In genomic region chr5:125388358-125389092, GRCm38 (mm10) we compare ENCODE assay signal across 8 mouse cellular contexts. TPM values are rescaled to one million over a fixed set of nuclear protein-coding genes. Genes with fewer than 3 reads are reported as not detected.
DNase-seq lines count a peak whose midpoint lies in the region; ATAC-seq and TF ChIP-seq lines count a peak whose summit lies in the region.

No protein-coding gene starts in this region.

- no peak for DNase-seq in heart, adult 9 months (ENCODE audit: low spot score in 2 of 2)
- peak; percentile 39 for DNase-seq in MEL (ENCODE audit: low read depth, low spot score)
- no peak for DNase-seq in heart, postnatal 0 days (ENCODE audit: low spot score)
- no peak for DNase-seq in midbrain, embryonic 11.5 days (ENCODE audit: low spot score, missing footprints)
- no peak for DNase-seq in frontal cortex, postnatal 14 days (ENCODE audit: low spot score in 2 of 2)
- DNase-seq in yolk sac, embryonic 10.5 days (ENCODE audit: low spot score): no peak
- no peak for DNase-seq in layer of hippocampus, adult 11-12 months (ENCODE audit: low spot score)

- H3K4me3 ChIP-seq in heart, embryonic 11.5 days (ENCODE audit: low read depth, low read length): peak overlapping the region; percentile 99
- peak overlapping the region; percentile 74 to 85 for H3K4me3 ChIP-seq in MEL (ENCODE audit: control insufficient read depth in 1 of 2, insufficient read depth in 1 of 2, low read depth in 2 of 2, low read length in 2 of 2)
- peak overlapping the region; percentile 81 for H3K4me3 ChIP-seq in heart, postnatal 0 days (ENCODE audit: low read depth, low read length)
- peak overlapping the region; percentile 100 for H3K4me3 ChIP-seq in midbrain, embryonic 11.5 days (ENCODE audit: low read depth, low read length)

- TF ChIP-seq EP300 in MEL (IDR thresholded peaks at IDR 0.05; ENCODE audit: low read depth in 1 of 2, low read length in 2 of 2): no peak
- TF ChIP-seq EP300 in heart, postnatal 0 days (IDR thresholded peaks at IDR 0.05; ENCODE audit: low read depth): 0 out of 2 replicates have a peak, but pooled peaks have one; percentile 32

- 22% methylated on average over 13 of the region's 13 CpGs for WGBS in heart, embryonic 11.5 days (ENCODE audit: insufficient replicate concordance)
- WGBS in heart, postnatal 0 days: 8% methylated on average over 13 of the region's 13 CpGs
- 31% methylated on average over 13 of the region's 13 CpGs for WGBS in midbrain, embryonic 11.5 days

- no peak for TF ChIP-seq RAD21 in MEL (IDR thresholded peaks at IDR 0.05; ENCODE audit: low read depth, low read length)

- peak overlapping the region; percentile 99 for H3K4me2 ChIP-seq in heart, embryonic 11.5 days
- H3K4me2 ChIP-seq in heart, postnatal 0 days (ENCODE audit: low read depth, low read length): peak overlapping the region; percentile 73
- peak overlapping the region; percentile 97 for H3K4me2 ChIP-seq in midbrain, embryonic 11.5 days

- H3K4me1 ChIP-seq in heart, embryonic 11.5 days (ENCODE audit: control insufficient read depth, insufficient read depth, low read length): peaks cover 20% of the 10 kb centered on the region
- H3K4me1 ChIP-seq in MEL (ENCODE audit: control insufficient read depth in 1 of 2, insufficient read depth in 2 of 2, low read length in 2 of 2): peaks cover 12 to 27% of the 10 kb centered on the region in 2 experiments
- H3K4me1 ChIP-seq in heart, postnatal 0 days (ENCODE audit: control insufficient read depth, insufficient read depth): peaks cover 20% of the 10 kb centered on the region
- H3K4me1 ChIP-seq in midbrain, embryonic 11.5 days (ENCODE audit: control insufficient read depth, insufficient read depth, low read length): peaks cover 23% of the 10 kb centered on the region

- TF ChIP-seq CTCF in MEL (IDR thresholded peaks at IDR 0.05 in 2 of 3, conservative IDR thresholded peaks at IDR 0.05 in 1 of 3; ENCODE audit: control insufficient read depth in 1 of 3, insufficient read depth in 1 of 3, low read depth in 2 of 3, low read length in 3 of 3, poor library complexity in 1 of 3, severe bottlenecking in 1 of 3): no peak
- TF ChIP-seq CTCF in heart, postnatal 0 days (IDR thresholded peaks at IDR 0.05; ENCODE audit: low read depth): no peak

- H3K27me3 ChIP-seq in heart, embryonic 11.5 days (ENCODE audit: control insufficient read depth, insufficient read depth, low read length): no peaks in the 10 kb centered on the region
- no peaks in the 10 kb centered on the region for H3K27me3 ChIP-seq in MEL (ENCODE audit: control insufficient read depth in 1 of 2, insufficient read depth in 2 of 2, low read length in 2 of 2)
- no peaks in the 10 kb centered on the region for H3K27me3 ChIP-seq in heart, postnatal 0 days (ENCODE audit: control insufficient read depth, insufficient read depth, low read length)
- no peaks in the 10 kb centered on the region for H3K27me3 ChIP-seq in midbrain, embryonic 11.5 days (ENCODE audit: control insufficient read depth, insufficient read depth, low read length)

- peak overlapping the region; percentile 100 for H3K9ac ChIP-seq in heart, embryonic 11.5 days (ENCODE audit: low read depth, low read length)
- peak overlapping the region; percentile 88 for H3K9ac ChIP-seq in MEL (ENCODE audit: control insufficient read depth, low read depth, low read length, poor library complexity, severe bottlenecking)
- peak overlapping the region; percentile 96 for H3K9ac ChIP-seq in heart, postnatal 0 days (replicated peaks; ENCODE audit: low read depth, low read length)
- H3K9ac ChIP-seq in midbrain, embryonic 11.5 days (ENCODE audit: low read length): peak overlapping the region; percentile 98

- H3K27ac ChIP-seq in heart, embryonic 11.5 days (ENCODE audit: low read depth, low read length): peak overlapping the region; percentile 93; the same call in 1 of the 2 replicates
- peak overlapping the region; percentile 88; the same call in 1 of the 2 replicates for H3K27ac ChIP-seq in MEL (ENCODE audit: control insufficient read depth, low read depth, low read length)
- peak overlapping the region; percentile 97 for H3K27ac ChIP-seq in heart, postnatal 0 days (ENCODE audit: low read depth)
- no peak overlapping the region for H3K27ac ChIP-seq in midbrain, embryonic 11.5 days (ENCODE audit: low read depth, low read length)

- no peak for TF ChIP-seq POLR2A in MEL (IDR thresholded peaks at IDR 0.05; ENCODE audit: control insufficient read depth in 1 of 2, insufficient read depth in 1 of 2, low read depth in 1 of 2, low read length in 2 of 2, poor library complexity in 1 of 2)

- ATAC-seq in heart, embryonic 11.5 days (replicated peaks; ENCODE audit: insufficient number of reproducible peaks, low FRiP score, low TSS enrichment): no peak
- no peak for ATAC-seq in heart, postnatal 0 days (ENCODE audit: insufficient read depth, low read depth)
- ATAC-seq in midbrain, embryonic 11.5 days (ENCODE audit: low FRiP score): no peak

- H3K36me3 ChIP-seq in heart, embryonic 11.5 days (ENCODE audit: control insufficient read depth, insufficient read depth, low read length): peaks cover 15% of the 10 kb centered on the region
- H3K36me3 ChIP-seq in MEL (ENCODE audit: control insufficient read depth in 1 of 2, insufficient read depth in 2 of 2, low read length in 2 of 2): peaks cover 13 to 38% of the 10 kb centered on the region in 2 experiments
- H3K36me3 ChIP-seq in heart, postnatal 0 days (replicated peaks; ENCODE audit: control insufficient read depth, insufficient read depth, low read length): peaks cover 23% of the 10 kb centered on the region
- peaks cover 11% of the 10 kb centered on the region for H3K36me3 ChIP-seq in midbrain, embryonic 11.5 days (ENCODE audit: control insufficient read depth, insufficient read depth, low read length)

- peaks cover 24% of the 10 kb centered on the region for H3K79me2 ChIP-seq in MEL (ENCODE audit: control insufficient read depth, insufficient read depth, low read length, poor library complexity)

- no peaks in the 10 kb centered on the region for H3K9me3 ChIP-seq in heart, embryonic 11.5 days (replicated peaks; ENCODE audit: control insufficient read depth, low read length)
- H3K9me3 ChIP-seq in MEL (replicated peaks; ENCODE audit: insufficient read depth, low read length): no peaks in the 10 kb centered on the region
- no peaks in the 10 kb centered on the region for H3K9me3 ChIP-seq in heart, postnatal 0 days (replicated peaks; ENCODE audit: control insufficient read depth, low read length)
- H3K9me3 ChIP-seq in midbrain, embryonic 11.5 days (ENCODE audit: control insufficient read depth, low read length): no peaks in the 10 kb centered on the region

TF ChIP-seq in MEL, 35 proteins besides CTCF, POLR2A, EP300 and RAD21 (continues in another document):
- TF ChIP-seq POLR2AphosphoS5 (IDR thresholded peaks at IDR 0.05; ENCODE audit: borderline replicate concordance, low read depth, low read length): peak; percentile 24; the same call in 1 of the 2 replicates

RNA-seq across cellular contexts. Expression of gene Gm10382, which starts 0.6 kb away (rescaled TPM):
- 0.42 TPM in 1 of 2 replicates, not detected in the other for polyA plus RNA-seq in heart, embryonic 11.5 days (2014; fragmentation: Nextera tagmentation; extraction: Ambion mirVana)
- total RNA-seq in MEL (2012; rRNA removed): 0.65 TPM in 2 replicates
- polyA plus RNA-seq in MEL (2012; ENCODE audit: insufficient read depth in 1 of 2, insufficient read length in 2 of 2, low read depth in 1 of 2, low replicate concordance in 2 of 2, missing spikeins in 1 of 2): under 1 TPM in 1 of 2 experiments, not detected in 1; 0.96 TPM
- not detected in 2 replicates for total RNA-seq in heart, postnatal 0 days (2014; rRNA removed; ENCODE audit: low replicate concordance)
- polyA plus RNA-seq in heart, postnatal 0 days (2015; fragmentation: Nextera tagmentation; extraction: Ambion mirVana): 0.32 and 0.78 TPM in 2 replicates
- 0.12 and 0.29 TPM in 2 replicates for polyA plus RNA-seq in midbrain, embryonic 11.5 days (2014; fragmentation: Nextera tagmentation; extraction: Ambion mirVana)

RNA-seq across cellular contexts. Expression of gene Ubc, which starts 1.5 kb away (rescaled TPM):
- polyA plus RNA-seq in heart, embryonic 11.5 days (2014; fragmentation: Nextera tagmentation; extraction: Ambion mirVana): 833 and 922 TPM in 2 replicates
- 511 and 526 TPM in 2 replicates for total RNA-seq in MEL (2012; rRNA removed)
- polyA plus RNA-seq in MEL (2012; ENCODE audit: insufficient read depth in 1 of 2, insufficient read length in 2 of 2, low read depth in 1 of 2, low replicate concordance in 2 of 2, missing spikeins in 1 of 2): 1,000 to 10,000 TPM in 1 of 2 experiments, 100 to 1,000 TPM in 1; 113 to 1,075 TPM
- 889 and 1,003 TPM in 2 replicates for total RNA-seq in heart, postnatal 0 days (2014; rRNA removed; ENCODE audit: low replicate concordance)
- 742 and 892 TPM in 2 replicates for polyA plus RNA-seq in heart, postnatal 0 days (2015; fragmentation: Nextera tagmentation; extraction: Ambion mirVana)
- 1,030 and 1,101 TPM in 2 replicates for polyA plus RNA-seq in midbrain, embryonic 11.5 days (2014; fragmentation: Nextera tagmentation; extraction: Ambion mirVana)

RNA-seq across cellular contexts. Expression of gene Dhx37, which starts 45.4 kb away (rescaled TPM):
- polyA plus RNA-seq in heart, embryonic 11.5 days (2014; fragmentation: Nextera tagmentation; extraction: Ambion mirVana): 9.9 and 10.6 TPM in 2 replicates
- total RNA-seq in MEL (2012; rRNA removed): 26.0 and 27.4 TPM in 2 replicates
- 100 to 1,000 TPM in 1 of 2 experiments, 10 to 100 TPM in 1; 55.3 to 549 TPM for polyA plus RNA-seq in MEL (2012; ENCODE audit: insufficient read depth in 1 of 2, insufficient read length in 2 of 2, low read depth in 1 of 2, low replicate concordance in 2 of 2, missing spikeins in 1 of 2)
- total RNA-seq in heart, postnatal 0 days (2014; rRNA removed; ENCODE audit: low replicate concordance): 5.9 and 16.2 TPM in 2 replicates
- 5.5 and 6.8 TPM in 2 replicates for polyA plus RNA-seq in heart, postnatal 0 days (2015; fragmentation: Nextera tagmentation; extraction: Ambion mirVana)
- polyA plus RNA-seq in midbrain, embryonic 11.5 days (2014; fragmentation: Nextera tagmentation; extraction: Ambion mirVana): 9.2 and 9.9 TPM in 2 replicates

RNA-seq across cellular contexts. Expression of gene Scarb1, which starts 47.6 kb away (rescaled TPM):
- polyA plus RNA-seq in heart, embryonic 11.5 days (2014; fragmentation: Nextera tagmentation; extraction: Ambion mirVana): 57.1 and 67.0 TPM in 2 replicates
- total RNA-seq in MEL (2012; rRNA removed): 51.4 and 53.1 TPM in 2 replicates
- polyA plus RNA-seq in MEL (2012; ENCODE audit: insufficient read depth in 1 of 2, insufficient read length in 2 of 2, low read depth in 1 of 2, low replicate concordance in 2 of 2, missing spikeins in 1 of 2): 10 to 100 TPM in 1 of 2 experiments, not detected in 1; 98.3 TPM
- total RNA-seq in heart, postnatal 0 days (2014; rRNA removed; ENCODE audit: low replicate concordance): 79.8 and 84.2 TPM in 2 replicates
- polyA plus RNA-seq in heart, postnatal 0 days (2015; fragmentation: Nextera tagmentation; extraction: Ambion mirVana): 53.7 and 58.2 TPM in 2 replicates
- polyA plus RNA-seq in midbrain, embryonic 11.5 days (2014; fragmentation: Nextera tagmentation; extraction: Ambion mirVana): 26.0 and 26.5 TPM in 2 replicates

RNA-seq across cellular contexts. Expression of gene Bri3bp, which starts 52.8 kb away (rescaled TPM):
- 30.8 and 32.7 TPM in 2 replicates for polyA plus RNA-seq in heart, embryonic 11.5 days (2014; fragmentation: Nextera tagmentation; extraction: Ambion mirVana)
- total RNA-seq in MEL (2012; rRNA removed): 87.6 and 88.6 TPM in 2 replicates
- 100 to 1,000 TPM in 1 of 2 experiments, 10 to 100 TPM in 1; 73.7 to 264 TPM for polyA plus RNA-seq in MEL (2012; ENCODE audit: insufficient read depth in 1 of 2, insufficient read length in 2 of 2, low read depth in 1 of 2, low replicate concordance in 2 of 2, missing spikeins in 1 of 2)
- 27.8 and 41.5 TPM in 2 replicates for total RNA-seq in heart, postnatal 0 days (2014; rRNA removed; ENCODE audit: low replicate concordance)
- 59.2 and 65.8 TPM in 2 replicates for polyA plus RNA-seq in heart, postnatal 0 days (2015; fragmentation: Nextera tagmentation; extraction: Ambion mirVana)
- 28.4 and 29.4 TPM in 2 replicates for polyA plus RNA-seq in midbrain, embryonic 11.5 days (2014; fragmentation: Nextera tagmentation; extraction: Ambion mirVana)
